Mouse (Mus musculus): ENCODE measurements around the gene Scyl2. TPM values are rescaled to one million over a fixed set of nuclear protein-coding genes. Genes with fewer than 3 reads are reported as not detected.

Gene Scyl2
- total RNA-seq, 2 experiments from 2014 or later = 15.0 to 18.6 TPM

DNA sequence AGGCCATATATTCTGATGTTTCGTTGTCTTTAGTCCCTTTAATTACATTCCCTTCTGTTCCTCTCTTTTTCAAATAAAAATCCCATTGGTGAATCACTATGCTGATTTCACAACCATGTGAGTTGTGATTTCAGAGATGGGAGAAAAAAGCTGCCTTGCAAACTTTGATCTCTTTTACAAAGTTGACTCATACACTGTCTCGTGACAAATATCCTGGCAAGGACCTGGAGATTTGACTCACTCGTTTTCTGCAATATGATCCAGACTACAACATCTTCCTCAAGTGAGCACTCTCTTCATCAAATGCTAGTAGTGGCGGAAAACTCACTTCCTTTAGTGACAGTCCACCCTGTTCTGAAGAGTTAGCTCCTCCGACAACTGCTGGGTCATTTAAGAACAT, 86.8 kb downstream of the Scyl2 start:
- DNase-seq (ENCODE audit: low spot score in 2 of 2) = no peak

GRCm38 (mm10) chr10:89597275-89597674, 88.8 kb downstream of the Scyl2 start:
- DNase-seq (ENCODE audit: low spot score in 2 of 2) = no peak

- DNase-seq (ENCODE audit: low spot score in 2 of 2) = no peak
Observed at GRCm38 (mm10) chr10:89595935-89596334, 90.2 kb downstream of the Scyl2 start.

- no peak for DNase-seq (ENCODE audit: low spot score in 2 of 2)
Observed at GRCm38 (mm10) chr10:89595514-89595913, 90.6 kb downstream of the Scyl2 start.

DNA sequence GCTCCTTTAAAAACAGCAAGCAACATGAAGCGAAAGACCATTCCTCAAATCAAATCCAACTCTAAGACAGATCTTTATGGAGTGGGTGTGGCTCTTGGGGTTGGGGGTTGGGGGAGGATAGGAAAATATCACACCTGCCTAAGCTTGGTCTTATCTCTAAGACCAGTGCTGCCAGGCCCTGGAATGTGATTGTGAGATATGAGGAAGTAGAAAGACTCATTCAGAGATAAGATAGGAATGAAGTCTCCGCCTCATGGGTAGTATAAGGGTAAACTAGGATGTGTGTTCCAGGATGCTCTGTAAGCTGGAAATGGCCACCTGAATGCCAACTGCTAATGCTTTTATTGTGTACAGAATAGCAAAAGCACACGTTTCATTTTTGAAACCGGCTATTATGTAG, 91.8 kb downstream of the Scyl2 start:
- DNase-seq (ENCODE audit: low spot score in 2 of 2) = no peak

- DNase-seq (ENCODE audit: low spot score in 2 of 2) = no peak
Observed at GRCm38 (mm10) chr10:89592797-89593196, 93.3 kb downstream of the Scyl2 start.

DNA sequence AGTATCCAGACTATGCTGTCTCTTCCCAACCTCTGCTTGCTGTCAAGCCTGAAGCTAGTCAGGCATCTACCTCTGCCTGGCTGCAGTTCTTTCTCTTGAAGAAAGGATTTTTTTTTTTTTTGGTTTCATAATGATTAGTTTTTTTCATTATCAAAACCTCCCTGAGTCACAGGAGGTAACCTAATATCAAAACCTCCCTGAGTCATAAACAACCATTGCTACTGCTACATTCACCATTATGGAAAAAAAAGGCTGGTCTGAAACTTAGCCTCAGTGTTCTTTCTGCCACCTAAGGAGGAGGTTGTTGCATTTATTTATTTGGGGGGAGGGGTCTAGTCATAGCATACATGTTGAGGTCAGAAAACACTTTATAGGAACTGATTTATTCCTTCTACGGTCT, 96.2 kb downstream of the Scyl2 start:
- no peak for DNase-seq (ENCODE audit: low spot score in 2 of 2)

Other genes with a start within 250 kb of the Scyl2 start
- 10 to 100 TPM; 17.7 to 19.1 TPM for gene Gas2l3, start 242.3 kb downstream of the Scyl2 start, total RNA-seq (2021)
- gene Nr1h4, start 152.7 kb downstream of the Scyl2 start, total RNA-seq (2021) = under 1 TPM in 1 of 2 experiments, not detected in 1; 0.18 TPM
- under 1 TPM in 1 of 2 experiments, not detected in 1; 0.05 TPM for gene Slc17a8, start 65.0 kb downstream of the Scyl2 start, total RNA-seq (2021)
- 1 to 10 TPM; 6.9 to 8.0 TPM for gene Actr6, start 46.0 kb upstream of the Scyl2 start, total RNA-seq (2021)
- gene Uhrf1bp1l, start 58.7 kb upstream of the Scyl2 start, total RNA-seq (2021) = 10 to 100 TPM; 11.5 to 17.9 TPM
- 1 to 10 TPM in 1 of 2 experiments, under 1 TPM in 1; 0.62 to 1.3 TPM for gene Anks1b, start 187.2 kb upstream of the Scyl2 start, total RNA-seq (2021)

Measured in gastrocnemius, postnatal 4 days (tissue).